Mouse (Mus musculus) spleen, adult 2 months (tissue): ENCODE measurements around the gene Pmf1.

ENCODE experiments used
- CTCF ChIP-seq: fragments of 200-500 bp; IDR thresholded peaks from 2 replicates; pipeline ENCODE4 v1.5.1; 2011; ENCODE audit warnings: mild to moderate bottlenecking, inconsistent platforms; ENCODE audit not compliant: insufficient read depth, insufficient read length, insufficient replicate concordance; ENCODE audit errors: extremely low read depth
- POLR2A ChIP-seq: fragments of 200-500 bp; IDR thresholded peaks from 2 replicates; pipeline ENCODE4 v1.6.1; 2011; ENCODE audit warnings: low read depth, low read length, inconsistent platforms

- no peak for TF ChIP-seq CTCF
- peak; percentile 42 for TF ChIP-seq POLR2A
Measured at GRCm38 (mm10) chr3:88424605-88425329, 14.6 kb upstream of the Pmf1 start, which contains the start of gene Slc25a44.
